Mouse (Mus musculus) heart, adult 2 months (tissue): ENCODE results near the gene Gm20517.
"Not testable (repeated sequence)": the region's sequence is repeated elsewhere in the genome, so short reads cannot be mapped to it uniquely, and the experiment has no call there.

ENCODE experiments used
- CTCF ChIP-seq: fragments of 200-600 bp; IDR thresholded peaks from 2 replicates; pipeline ENCODE4 v1.8.1; 2022; ENCODE audit warnings: antibody characterized with exemption, mild to moderate bottlenecking, moderate library complexity
- EP300 ChIP-seq: fragments of 200-500 bp; IDR thresholded peaks from 2 replicates; pipeline ENCODE4 v1.6.1; 2011; ENCODE audit warnings: low read depth, low read length, control low read depth; ENCODE audit not compliant: insufficient read depth

DNA sequence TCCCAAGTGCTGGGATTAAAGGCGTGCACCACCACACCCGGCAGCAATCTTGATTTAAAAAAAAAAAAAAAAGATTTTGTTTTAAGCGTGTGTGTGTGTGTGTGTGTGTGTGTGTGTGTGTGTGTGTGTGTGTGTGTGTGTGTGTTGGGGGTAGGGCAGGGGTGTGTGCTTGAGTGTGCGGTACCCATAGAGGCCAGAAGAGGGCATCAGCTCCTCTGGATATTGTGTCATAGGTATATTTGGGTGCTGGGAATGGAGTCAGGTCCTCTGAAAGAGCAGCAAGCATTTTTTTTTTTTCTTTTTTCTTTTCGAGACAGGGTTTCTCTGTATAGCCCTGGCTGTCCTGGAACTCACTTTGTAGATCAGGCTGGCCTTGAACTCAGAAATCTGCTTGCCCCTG is 13.2 kb downstream of the Gm20517 start:
- TF ChIP-seq EP300, CTCF: not testable (repeated sequence)
